Mouse (Mus musculus): Measurements from ENCODE around the gene Arl4c. TPM values are rescaled to one million over a fixed set of nuclear protein-coding genes. Genes with fewer than 3 reads are reported as not detected.
"Not testable (repeated sequence)": the region's sequence is repeated elsewhere in the genome, so short reads cannot be mapped to it uniquely, and the experiment has no call there.

Arl4c gene
- total RNA-seq, 2 experiments from 2014 or later = 0.96 to 1.2 TPM

- intact Hi-C loops (cut with DNase I) = no loop called here
- no peak for DNase-seq
Observed at GRCm38 (mm10) chr1:88661209-88661608, 40.8 kb downstream of the Arl4c start.

- no peak for DNase-seq
- intact Hi-C loops (cut with DNase I) = no loop called here
Observed at GRCm38 (mm10) chr1:88658290-88658857, 43.6 kb downstream of the Arl4c start.

DNA sequence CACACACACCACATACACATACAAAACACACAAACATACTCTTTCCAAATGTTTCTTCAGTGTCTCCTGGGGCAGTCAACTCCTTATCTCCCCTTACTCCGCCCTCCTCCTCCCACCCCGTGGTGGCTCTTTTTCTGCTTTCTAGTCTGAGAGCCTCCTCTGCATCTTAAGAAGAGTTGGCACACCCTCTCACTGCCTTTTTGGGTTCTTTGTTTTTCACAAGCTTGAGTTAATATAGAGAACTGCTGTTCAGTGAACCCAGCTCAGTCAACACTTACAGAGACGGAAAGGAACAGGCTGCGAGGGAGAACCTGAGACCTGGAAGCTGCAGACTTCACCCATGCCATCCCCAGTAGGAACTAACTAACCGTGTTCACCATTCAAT lies 45.9 kb downstream of the Arl4c start:
- intact Hi-C loops (cut with DNase I) = no loop called here
- no peak for DNase-seq

GRCm38 (mm10) chr1:88655473-88656095 lies 46.4 kb downstream of the Arl4c start:
- DNase-seq = no peak
- intact Hi-C loops (cut with DNase I) = no loop called here

- no peak for DNase-seq
- intact Hi-C loops (cut with DNase I) = no loop called here
Observed at GRCm38 (mm10) chr1:88654521-88655472, 47.2 kb downstream of the Arl4c start.

DNA sequence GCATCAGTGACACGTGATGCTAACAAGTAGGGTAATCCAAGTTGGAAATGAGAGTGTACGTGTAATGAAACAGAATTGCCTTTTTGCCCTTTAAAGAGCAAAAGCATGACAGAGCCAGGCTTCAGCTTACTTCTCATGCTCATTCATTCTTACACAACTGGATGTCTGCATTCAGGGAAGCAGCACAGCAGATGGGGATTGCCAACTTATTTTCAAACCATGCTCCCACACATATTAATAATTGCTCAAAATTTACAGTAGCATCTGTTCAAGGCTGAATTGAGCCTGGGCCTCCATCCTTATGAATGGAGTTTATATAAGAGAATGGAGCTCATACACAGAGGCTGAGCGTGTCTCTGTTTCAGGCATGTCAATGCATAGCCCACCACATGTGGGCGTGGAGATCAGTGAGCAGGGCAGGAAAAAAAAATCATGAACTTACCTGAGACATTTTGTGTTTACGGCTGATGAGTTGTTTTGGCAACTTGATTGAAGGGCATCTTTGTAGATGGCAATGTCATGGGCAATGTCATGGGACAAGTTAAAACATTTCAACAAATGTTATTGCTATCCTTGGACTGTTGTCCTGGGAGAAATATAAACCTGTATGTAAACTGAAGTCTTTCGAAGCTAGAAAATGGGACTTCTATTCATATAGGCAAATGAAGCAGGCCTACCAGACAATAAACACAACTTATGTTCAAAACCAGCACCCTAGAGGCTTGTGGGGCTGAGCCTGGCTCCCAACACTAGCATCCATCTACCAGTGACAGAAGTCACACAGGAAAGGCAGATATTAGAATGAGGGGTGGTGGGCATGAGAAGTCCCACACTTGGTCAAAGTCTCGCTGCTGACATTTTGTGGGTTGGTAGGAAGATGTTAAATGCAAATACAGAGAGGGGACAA lies 48.2 kb downstream of the Arl4c start:
- intact Hi-C loops (cut with DNase I) = no loop called here

GRCm38 (mm10) chr1:88652682-88653081 lies 49.3 kb downstream of the Arl4c start:
- no peak for DNase-seq
- intact Hi-C loops (cut with DNase I) = no loop called here

More for the DNA sequence above, 48.2 kb downstream of the Arl4c start:
- DNase-seq = no peak

GRCm38 (mm10) chr1:88651668-88652067 lies 50.4 kb downstream of the Arl4c start:
- intact Hi-C loops (cut with DNase I) = no loop called here
- DNase-seq = no peak

- intact Hi-C loops (cut with DNase I) = no loop called here
- DNase-seq = no peak
Observed at GRCm38 (mm10) chr1:88648742-88649141, 53.3 kb downstream of the Arl4c start.

DNA sequence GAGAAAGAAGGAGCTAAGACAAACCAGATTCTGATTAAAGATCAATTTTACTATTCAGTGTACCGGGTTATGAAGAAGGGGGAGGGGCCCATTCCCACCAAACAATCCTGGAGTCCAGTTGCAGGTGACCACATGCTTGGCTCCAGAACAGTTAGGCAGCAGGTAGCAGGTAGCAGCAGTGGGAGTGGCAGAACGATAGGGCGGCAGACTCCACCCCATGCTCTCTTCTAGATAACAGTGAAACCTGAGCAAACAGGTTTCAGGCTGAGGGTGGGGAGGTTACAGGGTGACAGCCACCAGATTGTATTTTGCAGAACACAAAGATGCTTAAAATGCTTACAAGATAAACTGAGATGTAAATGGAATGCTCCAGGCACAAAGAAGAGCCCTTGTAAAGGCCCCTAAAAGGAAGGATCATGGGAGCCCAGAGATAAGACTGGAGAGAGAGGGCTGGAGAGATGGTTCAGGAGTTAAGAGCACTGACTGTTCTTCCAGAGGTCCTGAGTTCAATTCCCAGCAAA lies 56.4 kb downstream of the Arl4c start:
- intact Hi-C loops (cut with DNase I) = no loop called here

GRCm38 (mm10) chr1:88644417-88644816 lies 57.6 kb downstream of the Arl4c start:
- no peak for DNase-seq
- intact Hi-C loops (cut with DNase I) = no loop called here

More for the DNA sequence above, 56.4 kb downstream of the Arl4c start:
- DNase-seq = no peak

DNA sequence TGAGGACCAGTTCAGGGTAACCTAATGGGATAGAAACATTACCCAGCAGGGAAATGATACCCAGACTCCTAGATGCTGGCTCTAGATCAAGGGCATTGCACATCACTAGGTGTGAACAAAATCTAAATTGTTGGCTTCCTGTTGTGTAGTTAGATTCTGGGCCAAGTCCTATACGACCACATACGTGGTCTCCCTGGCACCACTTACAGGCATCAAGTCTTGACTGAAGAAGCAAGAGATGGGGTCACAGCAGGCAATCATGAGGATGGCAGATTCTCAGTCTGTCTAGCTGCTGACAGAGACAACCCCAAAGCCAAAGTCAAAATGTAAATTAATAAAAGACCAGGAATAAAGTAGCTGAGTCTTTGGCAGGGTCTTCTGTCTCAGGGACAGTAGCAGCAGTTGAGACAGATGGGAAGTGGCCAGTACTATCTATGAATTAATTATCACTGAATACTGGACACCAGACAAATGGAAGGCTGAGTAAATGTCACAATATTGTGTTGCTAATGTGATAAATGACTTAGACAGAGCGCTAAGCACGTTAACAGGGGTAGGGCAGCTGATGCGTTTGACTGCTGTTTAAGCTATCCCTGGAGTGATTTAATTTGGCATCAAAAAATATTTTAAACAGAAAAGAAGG lies 58.7 kb downstream of the Arl4c start:
- intact Hi-C loops (cut with DNase I) = no loop called here
- no peak for DNase-seq

- intact Hi-C loops (cut with DNase I) = no loop called here
- DNase-seq = no peak
Observed at GRCm38 (mm10) chr1:88642735-88643134, 59.3 kb downstream of the Arl4c start.

GRCm38 (mm10) chr1:88641678-88642215 lies 60.3 kb downstream of the Arl4c start:
- intact Hi-C loops (cut with DNase I) = no loop called here
- DNase-seq = no peak

- DNase-seq = no peak
- intact Hi-C loops (cut with DNase I) = no loop called here
Observed at GRCm38 (mm10) chr1:88641194-88641593, 60.8 kb downstream of the Arl4c start.

GRCm38 (mm10) chr1:88639432-88640281 lies 62.4 kb downstream of the Arl4c start:
- intact Hi-C loops (cut with DNase I) = no loop called here
- DNase-seq = no peak

DNA sequence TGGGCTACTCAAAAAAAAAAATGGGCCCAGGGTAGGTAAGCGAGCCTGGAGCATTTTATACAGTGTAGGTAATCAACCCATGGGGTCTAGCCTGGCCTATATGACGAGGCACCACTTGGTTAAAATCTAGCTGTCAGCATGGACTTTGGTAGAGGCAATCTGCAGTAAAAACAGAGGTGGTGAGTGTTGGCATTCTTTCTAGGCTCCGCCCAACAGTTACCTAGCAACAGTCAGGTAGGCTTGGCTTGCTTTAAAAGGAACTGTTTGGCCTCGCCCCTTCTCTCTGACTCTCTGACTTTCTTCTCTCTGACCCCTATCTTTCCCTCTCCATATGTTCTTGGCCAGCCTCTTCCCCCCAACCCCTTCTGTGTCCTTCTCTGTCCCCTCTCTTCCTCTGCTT lies 63.4 kb downstream of the Arl4c start:
- no peak for DNase-seq
- intact Hi-C loops (cut with DNase I) = no loop called here

DNA sequence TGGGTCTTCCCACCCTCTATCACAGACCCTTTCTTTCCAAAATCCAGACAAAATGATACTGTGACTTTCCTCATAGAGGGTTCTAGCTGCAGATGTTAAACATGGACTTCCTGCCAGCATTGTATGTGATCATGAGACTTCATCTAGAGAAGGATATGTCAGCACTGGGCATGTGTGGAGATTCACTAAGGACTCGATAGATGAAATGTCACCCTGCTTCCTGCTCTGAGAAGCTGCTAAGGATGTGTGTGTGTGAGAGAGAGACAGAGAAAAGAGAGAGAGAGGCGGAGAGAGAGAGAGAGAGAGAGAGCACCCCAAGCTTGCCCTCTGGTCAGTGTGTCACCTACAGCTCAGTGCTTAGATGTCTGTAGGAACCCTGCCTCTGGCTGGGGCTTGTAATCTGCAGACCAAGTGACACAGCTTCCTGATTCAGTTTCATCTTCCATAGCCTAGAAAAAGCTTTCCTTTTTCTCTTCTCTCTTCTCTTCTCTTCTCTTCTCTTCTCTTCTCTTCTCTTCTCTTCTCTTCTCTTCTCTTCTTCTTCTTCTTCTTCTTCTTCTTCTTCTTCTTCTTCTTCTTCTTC lies 65.4 kb downstream of the Arl4c start:
- intact Hi-C loops (cut with DNase I); DNase-seq: not testable (repeated sequence)
